28 mouse cellular contexts compared by ENCODE assay signal in the genomic region with DNA sequence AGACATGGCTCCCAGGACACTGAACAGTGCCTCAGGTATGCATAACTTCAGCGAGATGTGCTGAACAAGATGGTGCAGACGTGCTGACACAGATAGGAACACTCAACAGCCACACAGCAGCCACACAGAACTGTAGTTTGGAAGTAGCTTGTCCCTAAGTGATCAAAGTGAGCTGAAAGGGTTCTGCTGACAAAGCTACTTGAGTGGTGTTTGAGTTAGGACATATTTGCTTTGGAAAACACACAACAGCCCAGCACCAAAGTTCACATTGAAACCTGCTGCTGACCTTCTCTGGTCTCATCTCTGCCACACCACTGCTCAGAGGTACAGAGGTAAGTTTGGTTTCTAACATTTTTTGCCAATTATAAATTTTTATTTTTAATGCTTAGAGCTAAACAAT. TPM values are rescaled to one million over a fixed set of nuclear protein-coding genes. Genes with fewer than 3 reads are reported as not detected.
DNase-seq lines count a peak whose midpoint lies in the region; ATAC-seq and TF ChIP-seq lines count a peak whose summit lies in the region.
"Had no signal": no experiment of that assay in that cellular context is flagged by ENCODE, and none has a peak within 500 bp of the region (broad histone marks: within the 10 kb centered on the region; RNA-seq: fewer than 3 reads in every experiment).

A gene (plus strand): TSS at position 256 of the 400 bp plus-strand sequence.

- peak within 1 kb of the TSS; percentile 42 for H3K4me2 ChIP-seq in liver, embryonic 11.5 days
- H3K4me2 ChIP-seq in liver, postnatal 0 days (ENCODE audit: low read depth, low read length) = peak within 1 kb of the TSS; percentile 66
- H3K4me2 ChIP-seq: embryonic facial prominence, embryonic 12.5 days; forebrain, embryonic 15.5 days; heart, embryonic 12.5 days; limb, embryonic 12.5 days; neural tube, embryonic 13.5 days had no signal

- H3K9me3 ChIP-seq in liver, embryonic 11.5 days (ENCODE audit: control insufficient read depth, low read length) = no peaks in the 10 kb centered on the region
- H3K9me3 ChIP-seq in liver, postnatal 0 days (ENCODE audit: low read length) = no peaks in the 10 kb centered on the region
- H3K9me3 ChIP-seq: embryonic facial prominence, embryonic 12.5 days; forebrain, embryonic 15.5 days; heart, embryonic 12.5 days; limb, embryonic 12.5 days; midbrain, embryonic 10.5 days; neural tube, embryonic 13.5 days had no signal

- H3K36me3 ChIP-seq in liver, embryonic 11.5 days (ENCODE audit: control insufficient read depth, insufficient read depth, low read length) = no peaks in the 10 kb centered on the region; the same call in 1 of the 2 replicates
- H3K36me3 ChIP-seq in liver, postnatal 0 days (replicated peaks; ENCODE audit: insufficient read depth, low read length) = peaks cover 7% of the 10 kb centered on the region

- intact Hi-C loops in left cerebral cortex, adult 2 months (cut with DNase I) = no loop called here

- no peak within 1 kb of the TSS for H3K9ac ChIP-seq in liver, embryonic 11.5 days (ENCODE audit: low read depth, low read length)
- H3K9ac ChIP-seq in liver, postnatal 0 days (replicated peaks) = 0 out of 2 replicates have a peak within 1 kb of the TSS, but pooled peaks have one; percentile 16
- H3K9ac ChIP-seq: embryonic facial prominence, embryonic 12.5 days; forebrain, embryonic 15.5 days; heart, embryonic 12.5 days; limb, embryonic 12.5 days; neural tube, embryonic 13.5 days had no signal

- no peaks in the 10 kb centered on the region for H3K27me3 ChIP-seq in liver, embryonic 11.5 days (replicated peaks; ENCODE audit: control insufficient read depth, insufficient read depth, low read length)
- H3K27me3 ChIP-seq in liver, postnatal 0 days (ENCODE audit: insufficient read depth, low read length) = no peaks in the 10 kb centered on the region
- H3K27me3 ChIP-seq: embryonic facial prominence, embryonic 12.5 days; forebrain, embryonic 15.5 days; heart, embryonic 12.5 days; limb, embryonic 12.5 days; neural tube, embryonic 13.5 days had no signal

- H3K27ac ChIP-seq in left cerebral cortex, adult 2 months = peak within 1 kb of the TSS; percentile 55
- H3K27ac ChIP-seq in liver, embryonic 11.5 days (ENCODE audit: low read depth, low read length) = peak within 1 kb of the TSS; percentile 3; the same call in 1 of the 2 replicates
- H3K27ac ChIP-seq in liver, postnatal 0 days (ENCODE audit: low read depth) = peak within 1 kb of the TSS; percentile 72
- H3K27ac ChIP-seq: embryonic facial prominence, embryonic 12.5 days; forebrain, embryonic 15.5 days; hindbrain, postnatal 0 days; kidney, postnatal 0 days; limb, embryonic 12.5 days; midbrain, embryonic 10.5 days; neural tube, embryonic 13.5 days had no signal

- WGBS in liver, embryonic 11.5 days = 74% methylated on average over 2 of the region's 2 CpGs
- WGBS in liver, postnatal 0 days (ENCODE audit: insufficient replicate concordance) = 67% methylated on average over 2 of the region's 2 CpGs

- H3K4me1 ChIP-seq in liver, embryonic 11.5 days (replicated peaks; ENCODE audit: control insufficient read depth, insufficient read depth, low read length) = no peaks in the 10 kb centered on the region
- no peaks in the 10 kb centered on the region; the same call in 1 of the 2 replicates for H3K4me1 ChIP-seq in liver, postnatal 0 days (ENCODE audit: insufficient read depth)
- H3K4me1 ChIP-seq: embryonic facial prominence, embryonic 12.5 days; forebrain, embryonic 15.5 days; limb, embryonic 12.5 days; midbrain, embryonic 10.5 days; neural tube, embryonic 13.5 days had no signal

- no peak within 1 kb of the TSS for H3K4me3 ChIP-seq in left cerebral cortex, adult 2 months
- H3K4me3 ChIP-seq in liver, embryonic 11.5 days (ENCODE audit: low read depth, low read length) = peak within 1 kb of the TSS; percentile 25; the same call in 1 of the 2 replicates
- H3K4me3 ChIP-seq in liver, postnatal 0 days (ENCODE audit: low read depth, low read length) = peak within 1 kb of the TSS; percentile 37
- H3K4me3 ChIP-seq: embryonic facial prominence, embryonic 12.5 days; forebrain, embryonic 15.5 days; heart, embryonic 12.5 days; limb, embryonic 12.5 days; midbrain, embryonic 10.5 days; myocyte; neural tube, embryonic 13.5 days had no signal

- DNase-seq in adrenal gland, postnatal 10 days = no peak
- DNase-seq in adrenal gland, adult (ENCODE audit: inconsistent age in 2 of 2, low spot score in 1 of 2) = no peak
- DNase-seq in left cerebral cortex, adult 2 months (ENCODE audit: extremely low spot score in 1 of 2, low spot score in 2 of 2) = no peak
- DNase-seq in left cerebral cortex, adult 9 months (ENCODE audit: low spot score in 2 of 2) = no peak
- no peak for DNase-seq in liver, embryonic 11.5 days (ENCODE audit: low spot score)
- no peak for DNase-seq in liver, postnatal 0 days
- no peak for DNase-seq in kidney, adult 18-20 months
- no peak for DNase-seq in gastrocnemius, postnatal 25 days
- DNase-seq: cerebellum, adult 11-12 months; cerebellum, postnatal 10 days; gastrocnemius, postnatal 10 days; heart, adult 11 months; heart, postnatal 10 days; kidney, adult 11 months; retina, postnatal 1 day; right cerebral cortex, postnatal 25 days; thymus, adult 18-20 months; thymus, postnatal 4 days had no signal

- TF ChIP-seq EP300 in liver, postnatal 0 days (IDR thresholded peaks at IDR 0.05; ENCODE audit: low read depth) = no peak

- TF ChIP-seq CTCF in left cerebral cortex, adult 2 months (IDR thresholded peaks at IDR 0.05) = no peak
- TF ChIP-seq CTCF in liver, postnatal 0 days (IDR thresholded peaks at IDR 0.05; ENCODE audit: low read depth) = no peak

- peak; percentile 57; the same call in 1 of the 2 replicates for ATAC-seq in liver, embryonic 11.5 days (replicated peaks; ENCODE audit: low FRiP score)
- peak; percentile 86 for ATAC-seq in liver, postnatal 0 days
- ATAC-seq: forebrain, embryonic 15.5 days; hindbrain, postnatal 0 days; midbrain, embryonic 16.5 days had no signal

RNA-seq across cellular contexts. Expression of the gene that starts here (rescaled TPM):
- total RNA-seq in adrenal gland, postnatal 10 days (2021) = 100 to 1,000 TPM in 1 of 2 experiments, 10 to 100 TPM in 1; 50.5 to 111 TPM
- total RNA-seq in left cerebral cortex, adult 2 months (2021) = 1 to 10 TPM; 1.8 to 2.8 TPM
- 110 and 128 TPM in 2 replicates for polyA plus RNA-seq in liver, embryonic 11.5 days (2014; fragmentation: Nextera tagmentation; extraction: Ambion mirVana)
- polyA plus RNA-seq in liver, postnatal 0 days (2015; fragmentation: Nextera tagmentation; extraction: Ambion mirVana) = 306 and 316 TPM in 2 replicates
- total RNA-seq in gastrocnemius, postnatal 25 days (2021) = under 1 TPM; 0.18 to 0.32 TPM

Comparison
In these comparisons a context has a peak if more than half of its experiments do, and no peak if none do; other contexts are left out.
1. RNA of the gene that starts here (total RNA-seq): 50.5 to 111 TPM in adrenal gland, postnatal 10 days; 1.8 to 2.8 TPM in left cerebral cortex, adult 2 months and 0.18 to 0.32 TPM in gastrocnemius, postnatal 25 days; every median in the first group is over 10 times any median in the second.
2. H3K27ac ChIP-seq: peak in every context shown above with its lines; median percentile 72 in liver, postnatal 0 days; 55 in left cerebral cortex, adult 2 months; 3 in liver, embryonic 11.5 days.